Mouse (Mus musculus): ENCODE results near the gene Phlda3. TPM values are rescaled to one million over a fixed set of nuclear protein-coding genes. Genes with fewer than 3 reads are reported as not detected.

The Phlda3 gene
- total RNA-seq, 2 experiments from 2014 or later: 18.2 to 20.0 TPM

DNA sequence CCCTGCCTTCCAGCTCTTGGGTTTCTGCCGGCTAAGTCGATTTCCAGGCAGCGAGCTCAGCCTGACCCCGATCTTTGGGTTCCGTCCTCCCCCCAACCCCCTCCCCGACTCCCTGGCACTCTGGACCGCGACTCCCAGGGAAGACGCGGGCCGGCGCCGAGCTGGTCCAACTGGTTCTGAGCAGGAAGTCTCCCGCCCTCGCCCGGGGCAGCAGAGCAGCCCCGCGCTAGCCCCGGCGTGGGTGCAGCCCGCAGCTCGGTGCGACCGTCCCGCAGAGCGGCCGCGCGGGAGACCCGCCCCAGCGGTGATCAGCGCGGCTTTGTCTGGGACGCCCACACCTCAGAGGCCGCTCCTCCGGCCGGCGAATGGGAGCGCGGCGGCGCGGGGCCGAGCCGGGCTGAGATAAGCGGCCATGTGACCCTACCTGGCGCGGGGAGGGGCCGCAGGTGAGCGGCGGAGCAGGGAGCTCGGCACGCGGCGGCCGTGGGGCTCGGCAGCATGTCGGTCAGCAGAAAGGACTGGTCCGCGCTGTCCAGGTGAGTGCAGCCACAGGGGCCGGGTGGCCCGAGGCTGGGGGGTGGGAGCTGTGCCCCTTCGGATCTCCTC, 52.7 kb downstream of the Phlda3 start, which contains the start of gene Lad1:
Gene Lad1 (plus strand): TSS at position 118 of the 606 bp plus-strand sequence.
- intact Hi-C loops (cut with DNase I): no loop called here
- peak within 1 kb of the TSS; percentile 44 for H3K4me3 ChIP-seq
- no peak within 1 kb of the TSS for H3K27ac ChIP-seq
- DNase-seq (ENCODE audit: extremely low spot score in 1 of 2, low spot score in 2 of 2): peak in 1 of 2 experiments; percentile 25
- TF ChIP-seq CTCF (IDR thresholded peaks at IDR 0.05): no peak

Other genes starting within 250 kb of the Phlda3 start
- gene Nav1, start 158.8 kb upstream of the Phlda3 start, total RNA-seq (2021): 10 to 100 TPM; 55.4 to 68.4 TPM
- gene Csrp1, start 46.1 kb upstream of the Phlda3 start, total RNA-seq (2021): 100 to 1,000 TPM; 208 to 212 TPM
- 1 to 10 TPM; 1.6 to 1.7 TPM for gene Tnni1, start 13.3 kb downstream of the Phlda3 start, total RNA-seq (2021)
- gene Lad1, start 52.5 kb downstream of the Phlda3 start, total RNA-seq (2021): under 1 TPM; 0.95 to 0.98 TPM
- 1 to 10 TPM; 7.5 to 8.9 TPM for gene Tnnt2, start 70.2 kb downstream of the Phlda3 start, total RNA-seq (2021)
- under 1 TPM; 0.25 to 0.40 TPM for gene Pkp1, start 153.1 kb downstream of the Phlda3 start, total RNA-seq (2021)
- 10 to 100 TPM; 18.5 to 20.2 TPM for gene Igfn1, start 240.2 kb downstream of the Phlda3 start, total RNA-seq (2021)
- 10 to 100 TPM; 53.7 to 56.7 TPM for gene Tmem9, start 242.0 kb downstream of the Phlda3 start, total RNA-seq (2021)

Data from left cerebral cortex, adult 2 months (tissue).